Mouse (Mus musculus) midbrain, embryonic 10.5 days (tissue): ENCODE data around the gene Lce1k. TPM values are rescaled to one million over a fixed set of nuclear protein-coding genes. Genes with fewer than 3 reads are reported as not detected.
"Not testable (repeated sequence)": the region's sequence is repeated elsewhere in the genome, so short reads cannot be mapped to it uniquely, and the experiment has no call there.

ENCODE experiments used
- DNase-seq: peaks from one replicate; pipeline ENCODE4 v3.0.0-alpha.2; 2017; ENCODE audit warnings: low spot score
- H3K27ac ChIP-seq: fragments of 300-500 bp; sonication (generic); replicated peaks from 2 replicates; pipeline ENCODE4 v1.5.1; 2016; ENCODE audit warnings: mild to moderate bottlenecking
- H3K27me3 ChIP-seq: fragments of 300-500 bp; sonication (generic); 2 replicates; pipeline ENCODE4 v1.6.1; 2016; ENCODE audit warnings: low read depth, mild to moderate bottlenecking; ENCODE audit not compliant: poor library complexity, severe bottlenecking
- H3K36me3 ChIP-seq: fragments of 300-500 bp; sonication (generic); 2 replicates; pipeline ENCODE4 v1.6.1; 2016; ENCODE audit warnings: mild to moderate bottlenecking, moderate library complexity
- H3K4me1 ChIP-seq: fragments of 300-500 bp; sonication (generic); 2 replicates; pipeline ENCODE4 v1.6.1; 2016
- H3K4me3 ChIP-seq: fragments of 300-500 bp; sonication (generic); 2 replicates; pipeline ENCODE4 v1.5.1; 2016; ENCODE audit warnings: mild to moderate bottlenecking, moderate library complexity
- H3K9me3 ChIP-seq: fragments of 300-500 bp; sonication (generic); replicated peaks from 2 replicates; pipeline ENCODE4 v1.6.1; 2016; ENCODE audit warnings: mild to moderate bottlenecking
- WGBS: fragments of 180-500 bp; shearing (Covaris S2); methylation state at CpG from one replicate; pipeline ENCODE4 v1.1.7; 2016; 5-methylcytosine and 5-hydroxymethylcytosine counted together
- polyA plus RNA-seq: library from polyadenylated mRNA; unstranded; fragments of >200 nt; fragmentation: Nextera tagmentation; extraction: Ambion mirVana; gene quantifications from 2 replicates; pipeline ENCODE4 v1.2.1, GENCODE M21; 2016

The Lce1k gene
- polyA plus RNA-seq: not detected in 2 replicates

GRCm38 (mm10) chr3:92807791-92808190, at the start of gene Lce1k:
Gene Lce1k, minus strand, starts transcription at chr3:92807891.
- no peak within 1 kb of the TSS for H3K27ac ChIP-seq
- no peak within 1 kb of the TSS for H3K4me3 ChIP-seq
- H3K27me3 ChIP-seq: no peaks in the 10 kb centered on the region
- no peaks in the 10 kb centered on the region for H3K4me1 ChIP-seq
- DNase-seq: no peak
- H3K9me3 ChIP-seq: no peaks in the 10 kb centered on the region
- no peaks in the 10 kb centered on the region for H3K36me3 ChIP-seq

GRCm38 (mm10) chr3:92851186-92851585, 43.5 kb upstream of the Lce1k start, which contains the start of gene Lce1l:
Gene Lce1l, minus strand, starts transcription at chr3:92851286.
- no peak within 1 kb of the TSS for H3K4me3 ChIP-seq
- 87% methylated on average over 3 of the region's 3 CpGs for WGBS
- H3K27ac ChIP-seq: no peak within 1 kb of the TSS
- no peak for DNase-seq
- H3K4me1 ChIP-seq: no peaks in the 10 kb centered on the region
- H3K9me3 ChIP-seq: no peaks in the 10 kb centered on the region
- no peaks in the 10 kb centered on the region for H3K36me3 ChIP-seq
- no peaks in the 10 kb centered on the region for H3K27me3 ChIP-seq

GRCm38 (mm10) chr3:92827108-92827507, 19.4 kb upstream of the Lce1k start, which contains the start of gene Kprp:
Gene Kprp, minus strand, starts transcription at chr3:92827247.
- DNase-seq: no peak
- WGBS: 59% methylated on average over 1 of the region's 1 CpGs
- Histone ChIP-seq H3K9me3 (no peaks in the 10 kb centered on the region), H3K36me3 (no peaks in the 10 kb centered on the region), H3K27me3 (no peaks in the 10 kb centered on the region), H3K4me1 (no peaks in the 10 kb centered on the region), H3K27ac (no peak within 1 kb of the TSS), H3K4me3 (no peak within 1 kb of the TSS)

GRCm38 (mm10) chr3:92825808-92826207, 18.1 kb upstream of the Lce1k start:
- DNase-seq: no peak
- H3K27ac ChIP-seq: no peak overlapping the region
- no peak overlapping the region for H3K4me3 ChIP-seq
- H3K36me3 ChIP-seq: no peaks in the 10 kb centered on the region
- WGBS: 43% methylated on average over 1 of the region's 1 CpGs
- no peaks in the 10 kb centered on the region for H3K4me1 ChIP-seq
- H3K27me3 ChIP-seq: no peaks in the 10 kb centered on the region
- H3K9me3 ChIP-seq: no peaks in the 10 kb centered on the region

- H3K27me3 ChIP-seq, H3K36me3 ChIP-seq, H3K27ac ChIP-seq, H3K4me1 ChIP-seq, H3K9me3 ChIP-seq, H3K4me3 ChIP-seq, DNase-seq: not testable (repeated sequence)
- 89% methylated on average over 2 of the region's 2 CpGs for WGBS
Observed at GRCm38 (mm10) chr3:92816036-92816435, 8.3 kb upstream of the Lce1k start.

GRCm38 (mm10) chr3:92815581-92815980, 7.9 kb upstream of the Lce1k start:
- WGBS: 96% methylated on average over 3 of the region's 3 CpGs
- Histone ChIP-seq H3K27me3 (no peaks in the 10 kb centered on the region), H3K4me3 (no peak overlapping the region), H3K36me3 (no peaks in the 10 kb centered on the region), H3K4me1 (no peaks in the 10 kb centered on the region), H3K9me3 (no peaks in the 10 kb centered on the region), H3K27ac (no peak overlapping the region)
- no peak for DNase-seq

GRCm38 (mm10) chr3:92790414-92790813, 17.3 kb downstream of the Lce1k start, which contains the start of gene Lce1j:
Gene Lce1j, minus strand, starts transcription at chr3:92790514.
- H3K9me3 ChIP-seq: no peaks in the 10 kb centered on the region
- DNase-seq: no peak
- H3K4me3 ChIP-seq: no peak within 1 kb of the TSS
- no peaks in the 10 kb centered on the region for H3K36me3 ChIP-seq
- no peaks in the 10 kb centered on the region for H3K4me1 ChIP-seq
- H3K27ac ChIP-seq: no peak within 1 kb of the TSS
- no peaks in the 10 kb centered on the region for H3K27me3 ChIP-seq
- 97% methylated on average over 1 of the region's 1 CpGs for WGBS

- no peak within 1 kb of the TSS for H3K27ac ChIP-seq
- 91% methylated on average over 1 of the region's 1 CpGs for WGBS
- H3K36me3 ChIP-seq: no peaks in the 10 kb centered on the region
- H3K9me3 ChIP-seq: no peaks in the 10 kb centered on the region
- no peak within 1 kb of the TSS for H3K4me3 ChIP-seq
- no peak for DNase-seq
- no peaks in the 10 kb centered on the region for H3K4me1 ChIP-seq
- H3K27me3 ChIP-seq: no peaks in the 10 kb centered on the region
Observed at GRCm38 (mm10) chr3:92778799-92779198, 28.9 kb downstream of the Lce1k start, which contains the start of gene Lce1i. Gene Lce1i, minus strand, starts transcription at chr3:92778899.

- H3K36me3 ChIP-seq: no peaks in the 10 kb centered on the region
- H3K4me3 ChIP-seq: no peak overlapping the region
- WGBS: 28% methylated on average over 3 of the region's 3 CpGs
- no peak overlapping the region for H3K27ac ChIP-seq
- no peak for DNase-seq
- H3K9me3 ChIP-seq: no peaks in the 10 kb centered on the region
- no peaks in the 10 kb centered on the region for H3K27me3 ChIP-seq
- H3K4me1 ChIP-seq: no peaks in the 10 kb centered on the region
Observed at GRCm38 (mm10) chr3:92771573-92771972, 36.1 kb downstream of the Lce1k start.

GRCm38 (mm10) chr3:92764965-92765364, 42.7 kb downstream of the Lce1k start, which contains the start of gene Lce1h:
Gene Lce1h, minus strand, starts transcription at chr3:92765065.
- H3K27me3 ChIP-seq: no peaks in the 10 kb centered on the region
- H3K27ac ChIP-seq: no peak within 1 kb of the TSS
- no peak for DNase-seq
- no peak within 1 kb of the TSS for H3K4me3 ChIP-seq
- 96% methylated on average over 1 of the region's 1 CpGs for WGBS
- H3K36me3 ChIP-seq: no peaks in the 10 kb centered on the region
- H3K4me1 ChIP-seq: no peaks in the 10 kb centered on the region
- no peaks in the 10 kb centered on the region for H3K9me3 ChIP-seq

Other genes starting within 250 kb of the Lce1k start
- gene Ivl, start 234.2 kb downstream of the Lce1k start, polyA plus RNA-seq: 0.11 TPM in 1 of 2 replicates, not detected in the other
- not detected in 2 replicates for gene Smcp, start 218.9 kb downstream of the Lce1k start, polyA plus RNA-seq
- gene 2210017I01Rik, start 200.4 kb downstream of the Lce1k start, polyA plus RNA-seq: not detected in 2 replicates
- not detected in 2 replicates for gene Lce6a, start 186.2 kb downstream of the Lce1k start, polyA plus RNA-seq
- gene Lce1a1, start 159.6 kb downstream of the Lce1k start, polyA plus RNA-seq: not detected in 2 replicates
- gene Lce1b, start 151.0 kb downstream of the Lce1k start, polyA plus RNA-seq: not detected in 2 replicates
- gene Lce1a2, start 137.6 kb downstream of the Lce1k start, polyA plus RNA-seq: not detected in 2 replicates
- not detected in 2 replicates for gene Lce1c, start 128.6 kb downstream of the Lce1k start, polyA plus RNA-seq
- not detected in 2 replicates for gene Lce1d, start 120.7 kb downstream of the Lce1k start, polyA plus RNA-seq
- not detected in 2 replicates for gene Lce1e, start 98.8 kb downstream of the Lce1k start, polyA plus RNA-seq
- gene Lce1f, start 87.5 kb downstream of the Lce1k start, polyA plus RNA-seq: not detected in 2 replicates
- not detected in 2 replicates for gene Gm38119, start 68.8 kb downstream of the Lce1k start, polyA plus RNA-seq
- gene Lce1g, start 55.6 kb downstream of the Lce1k start, polyA plus RNA-seq: not detected in 2 replicates
- gene Lce1h, start 42.8 kb downstream of the Lce1k start, polyA plus RNA-seq: not detected in 2 replicates
- gene Lce1i, start 29.0 kb downstream of the Lce1k start, polyA plus RNA-seq: not detected in 2 replicates
- not detected in 2 replicates for gene Lce1j, start 17.4 kb downstream of the Lce1k start, polyA plus RNA-seq
- gene Kprp, start 19.4 kb upstream of the Lce1k start, polyA plus RNA-seq: not detected in 2 replicates
- gene Lce1l, start 43.4 kb upstream of the Lce1k start, polyA plus RNA-seq: not detected in 2 replicates
- not detected in 2 replicates for gene 2310050C09Rik, start 62.3 kb upstream of the Lce1k start, polyA plus RNA-seq
- not detected in 2 replicates for gene Lce3a, start 118.3 kb upstream of the Lce1k start, polyA plus RNA-seq
- not detected in 2 replicates for gene Lce3b, start 125.1 kb upstream of the Lce1k start, polyA plus RNA-seq
- gene Lce3c, start 136.6 kb upstream of the Lce1k start, polyA plus RNA-seq: not detected in 2 replicates
- gene Lce3d, start 149.5 kb upstream of the Lce1k start, polyA plus RNA-seq: not detected in 2 replicates
- gene Lce3e, start 159.2 kb upstream of the Lce1k start, polyA plus RNA-seq: not detected in 2 replicates
- gene Lce3f, start 184.3 kb upstream of the Lce1k start, polyA plus RNA-seq: not detected in 2 replicates
- 0.17 and 0.32 TPM in 2 replicates for gene Crct1, start 207.8 kb upstream of the Lce1k start, polyA plus RNA-seq
- not detected in 2 replicates for gene Lce1m, start 211.2 kb upstream of the Lce1k start, polyA plus RNA-seq